In genomic region chr11:98031443-98031770, GRCm38 (mm10) we compare ENCODE assay signal across 8 mouse cellular contexts. TPM values are rescaled to one million over a fixed set of nuclear protein-coding genes. Genes with fewer than 3 reads are reported as not detected.
DNase-seq lines count a peak whose midpoint lies in the region; ATAC-seq lines count a peak whose summit lies in the region.

No protein-coding gene starts in this region.

- DNase-seq in liver, result peak; percentile 73
- DNase-seq in adrenal gland, adult 2 months, result peak; percentile 66
- DNase-seq in embryo, embryonic 11 days, result peak; percentile 85
- DNase-seq in induced T-regulatory cell, adult 2 months (ENCODE audit: low read depth), result peak; percentile 91
- DNase-seq in limb, embryonic 11.5 days (ENCODE audit: low spot score), result peak; percentile 91
- peak; percentile 73 for DNase-seq in ovary, postnatal 36 days (ENCODE audit: low spot score)
- DNase-seq in thymus, postnatal 4 days, result peak; percentile 91

- peaks cover 19% of the 10 kb centered on the region for H3K27me3 ChIP-seq in liver, embryonic 12.5 days (replicated peaks)
- 0 out of 2 replicates have a peak, but pooled peaks cover 3% of the 10 kb centered on the region for H3K27me3 ChIP-seq in limb, embryonic 11.5 days (ENCODE audit: control insufficient read depth, insufficient read depth, low read length)

- H3K4me2 ChIP-seq in liver, embryonic 12.5 days, result no peak overlapping the region
- H3K4me2 ChIP-seq in limb, embryonic 11.5 days (ENCODE audit: low read depth, severe bottlenecking), result no peak overlapping the region

- H3K36me3 ChIP-seq in liver, embryonic 12.5 days, result peaks cover 36% of the 10 kb centered on the region
- peaks cover 16% of the 10 kb centered on the region for H3K36me3 ChIP-seq in limb, embryonic 11.5 days (ENCODE audit: control insufficient read depth, insufficient read depth, low read length)

- no peak overlapping the region for H3K9ac ChIP-seq in liver, embryonic 12.5 days
- no peak overlapping the region for H3K9ac ChIP-seq in limb, embryonic 11.5 days (ENCODE audit: low read length)

- no peak overlapping the region for H3K4me3 ChIP-seq in liver, embryonic 12.5 days
- H3K4me3 ChIP-seq in limb, embryonic 11.5 days (ENCODE audit: low read depth, low read length), result no peak overlapping the region

- peaks cover 27% of the 10 kb centered on the region for H3K4me1 ChIP-seq in liver, embryonic 12.5 days
- peaks cover 10% of the 10 kb centered on the region for H3K4me1 ChIP-seq in limb, embryonic 11.5 days (ENCODE audit: control insufficient read depth, insufficient read depth, low read length)

- ATAC-seq in liver, embryonic 12.5 days, result no peak
- ATAC-seq in limb, embryonic 11.5 days (ENCODE audit: insufficient number of reproducible peaks, low FRiP score, low TSS enrichment, low read depth), result no peak

- no peak overlapping the region; the same call in 1 of the 2 replicates for H3K27ac ChIP-seq in liver, embryonic 12.5 days
- H3K27ac ChIP-seq in limb, embryonic 11.5 days (replicated peaks; ENCODE audit: low read depth, low read length), result no peak overlapping the region

- no peaks in the 10 kb centered on the region for H3K9me3 ChIP-seq in liver, embryonic 12.5 days (replicated peaks)
- H3K9me3 ChIP-seq in limb, embryonic 11.5 days (ENCODE audit: control insufficient read depth, low read length), result no peaks in the 10 kb centered on the region

- 12% methylated on average over 5 of the region's 5 CpGs for WGBS in liver, embryonic 12.5 days (ENCODE audit: insufficient replicate concordance)
- WGBS in limb, embryonic 11.5 days, result 9% methylated on average over 5 of the region's 5 CpGs

RNA-seq across cellular contexts. Expression of gene Rpl19, which starts 4.9 kb away (rescaled TPM):
- polyA plus RNA-seq in liver, embryonic 12.5 days (2016; fragmentation: Nextera tagmentation; extraction: Ambion mirVana), result 869 and 913 TPM in 2 replicates
- 1,000 to 10,000 TPM; 1,223 to 1,284 TPM for total RNA-seq in adrenal gland, adult 2 months (2021)
- 128 and 129 TPM in 2 replicates for polyA plus RNA-seq in adrenal gland, adult 2 months (2012; rRNA removed)
- polyA plus RNA-seq in limb, embryonic 11.5 days (2014; fragmentation: Nextera tagmentation; extraction: Ambion mirVana), result 1,171 and 1,244 TPM in 2 replicates

RNA-seq across cellular contexts. Expression of gene Cacnb1, which starts 8.6 kb away (rescaled TPM):
- polyA plus RNA-seq in liver, embryonic 12.5 days (2016; fragmentation: Nextera tagmentation; extraction: Ambion mirVana), result 0.95 and 1.0 TPM in 2 replicates
- total RNA-seq in adrenal gland, adult 2 months (2021), result 1 to 10 TPM; 6.9 to 9.6 TPM
- 14.4 and 14.5 TPM in 2 replicates for polyA plus RNA-seq in adrenal gland, adult 2 months (2012; rRNA removed)
- polyA plus RNA-seq in limb, embryonic 11.5 days (2014; fragmentation: Nextera tagmentation; extraction: Ambion mirVana), result 6.8 and 7.2 TPM in 2 replicates

RNA-seq across cellular contexts. Expression of gene Stac2, which starts 21.9 kb away (rescaled TPM):
- 0.07 and 0.10 TPM in 2 replicates for polyA plus RNA-seq in liver, embryonic 12.5 days (2016; fragmentation: Nextera tagmentation; extraction: Ambion mirVana)
- total RNA-seq in adrenal gland, adult 2 months (2021), result 1 to 10 TPM; 3.6 to 4.0 TPM
- 0.71 and 0.83 TPM in 2 replicates for polyA plus RNA-seq in adrenal gland, adult 2 months (2012; rRNA removed)
- 0.17 and 0.51 TPM in 2 replicates for polyA plus RNA-seq in limb, embryonic 11.5 days (2014; fragmentation: Nextera tagmentation; extraction: Ambion mirVana)

RNA-seq across cellular contexts. Expression of gene Arl5c, which starts 35.4 kb away (rescaled TPM):
- 15.6 and 17.1 TPM in 2 replicates for polyA plus RNA-seq in liver, embryonic 12.5 days (2016; fragmentation: Nextera tagmentation; extraction: Ambion mirVana)
- 1 to 10 TPM in 1 of 2 experiments, under 1 TPM in 1; 0.29 to 1.2 TPM for total RNA-seq in adrenal gland, adult 2 months (2021)
- 0.43 and 0.87 TPM in 2 replicates for polyA plus RNA-seq in adrenal gland, adult 2 months (2012; rRNA removed)
- polyA plus RNA-seq in limb, embryonic 11.5 days (2014; fragmentation: Nextera tagmentation; extraction: Ambion mirVana), result 9.5 and 9.9 TPM in 2 replicates

RNA-seq across cellular contexts. Expression of gene Plxdc1, which starts 45.2 kb away (rescaled TPM):
- 0.33 and 0.38 TPM in 2 replicates for polyA plus RNA-seq in liver, embryonic 12.5 days (2016; fragmentation: Nextera tagmentation; extraction: Ambion mirVana)
- 10 to 100 TPM; 17.5 to 22.2 TPM for total RNA-seq in adrenal gland, adult 2 months (2021)
- 11.0 and 13.7 TPM in 2 replicates for polyA plus RNA-seq in adrenal gland, adult 2 months (2012; rRNA removed)
- polyA plus RNA-seq in limb, embryonic 11.5 days (2014; fragmentation: Nextera tagmentation; extraction: Ambion mirVana), result 0.15 TPM in 1 of 2 replicates, not detected in the other
